Mouse (Mus musculus) CH12.LX (cell line): ENCODE measurements at regions not wholly inside any gene's neighbourhood (a gene's known extent, or its start where the extent isn't known, plus 50 kb on each side); places are given as distances from the start of the nearest gene placed in this dataset.
A peak's percentile ranks its signal among the peaks of the same experiment; 100 is the strongest.

ENCODE experiments used
- DNase-seq: peaks from one replicate; pipeline ENCODE4 v3.0.0-alpha.2; 2013; ENCODE audit errors: extremely low read depth
- H3K27ac ChIP-seq: 2 replicates; pipeline ENCODE4 v1.5.1; 2012; ENCODE audit warnings: low read depth, mild to moderate bottlenecking, control low read depth, moderate library complexity; ENCODE audit not compliant: insufficient read depth
- H3K27me3 ChIP-seq: replicated peaks from 2 replicates; pipeline ENCODE3; 2012; ENCODE audit warnings: inconsistent platforms
- H3K36me3 ChIP-seq, 2 experiments: replicated peaks in 1 of 2; 2 replicates each; pipeline versions ENCODE3 to v1.6.1; 2012; ENCODE audit warnings: inconsistent platforms in 1 of 2, low read length in 1 of 2, mild to moderate bottlenecking in 1 of 2, mixed read lengths in 1 of 2, moderate library complexity in 1 of 2; ENCODE audit not compliant: control insufficient read depth in 1 of 2, insufficient read depth in 1 of 2
- H3K4me1 ChIP-seq, 2 experiments: 2 replicates each; pipeline ENCODE4 v1.6.1; 2012; ENCODE audit warnings: inconsistent platforms in 1 of 2, moderate library complexity in 1 of 2; ENCODE audit not compliant: insufficient read depth in 2 of 2, control insufficient read depth in 1 of 2
- H3K4me2 ChIP-seq: 2 replicates; pipeline ENCODE4 v1.6.1; 2012; ENCODE audit warnings: low read depth, mild to moderate bottlenecking, control low read depth; ENCODE audit not compliant: poor library complexity, insufficient read depth, severe bottlenecking
- H3K4me3 ChIP-seq, 3 experiments: fragments of 150-350 bp in 1 of 3; sonication (generic) in 1 of 3; replicated peaks in 1 of 3; 2 replicates each; pipeline versions ENCODE3 to v1.5.1; 2011 to 2012; ENCODE audit warnings: low read depth in 2 of 3, low read length in 2 of 3, mild to moderate bottlenecking in 2 of 3, moderate library complexity in 2 of 3, control low read depth in 1 of 3, improper control_type of control experiment in 1 of 3, inconsistent platforms in 1 of 3, mixed read lengths in 1 of 3; ENCODE audit not compliant: poor library complexity in 1 of 3
- H3K79me2 ChIP-seq: replicated peaks from 2 replicates; pipeline ENCODE4 v1.6.1; 2012; ENCODE audit warnings: mild to moderate bottlenecking, moderate library complexity; ENCODE audit not compliant: control insufficient read depth, poor library complexity, insufficient read depth, severe bottlenecking; ENCODE audit errors: extremely low read depth
- H3K9ac ChIP-seq: 2 replicates; pipeline ENCODE4 v1.6.1; 2012; ENCODE audit warnings: low read depth, mild to moderate bottlenecking, control low read depth, moderate library complexity; ENCODE audit not compliant: insufficient read depth
- H3K9me3 ChIP-seq: replicated peaks from 2 replicates; pipeline ENCODE3; 2012; ENCODE audit warnings: low read length, inconsistent platforms, mixed read lengths
- BHLHE40 ChIP-seq: IDR thresholded peaks from 2 replicates; pipeline ENCODE4 v1.6.1; 2011; ENCODE audit warnings: mild to moderate bottlenecking, low read depth, low read length, improper control_type of control experiment
- CHD1 ChIP-seq: IDR thresholded peaks from 2 replicates; pipeline ENCODE4 v1.6.1; 2012; ENCODE audit warnings: low read depth, low read length, improper control_type of control experiment, inconsistent platforms
- CHD2 ChIP-seq: IDR thresholded peaks from 2 replicates; pipeline ENCODE4 v1.6.1; 2011; ENCODE audit warnings: low read length, improper control_type of control experiment
- CTCF ChIP-seq, 2 experiments: IDR thresholded peaks in 1 of 2; conservative IDR thresholded peaks in 1 of 2; 2 replicates each; pipeline ENCODE4 v1.5.1; 2011 to 2012; ENCODE audit warnings: low read depth in 2 of 2, low read length in 2 of 2, improper control_type of control experiment in 1 of 2, inconsistent platforms in 1 of 2, mild to moderate bottlenecking in 1 of 2, moderate library complexity in 1 of 2
- E2F4 ChIP-seq: IDR thresholded peaks from 2 replicates; pipeline ENCODE4 v1.6.1; 2011; ENCODE audit warnings: low read depth, low read length, improper control_type of control experiment; ENCODE audit not compliant: insufficient replicate concordance
- EP300 ChIP-seq: IDR thresholded peaks from 2 replicates; pipeline ENCODE4 v1.6.1; 2011; ENCODE audit warnings: low read length, improper control_type of control experiment
- GABPA ChIP-seq: IDR thresholded peaks from 2 replicates; pipeline ENCODE4 v1.6.1; 2012; ENCODE audit warnings: low read depth, low read length, improper control_type of control experiment, inconsistent platforms; ENCODE audit not compliant: insufficient replicate concordance
- IRF4 ChIP-seq: IDR thresholded peaks from 2 replicates; pipeline ENCODE4 v1.6.1; 2014; ENCODE audit warnings: low read depth, mild to moderate bottlenecking, inconsistent platforms, low read length, improper control_type of control experiment
- JUN ChIP-seq: IDR thresholded peaks from 2 replicates; pipeline ENCODE4 v1.6.1; 2011; ENCODE audit warnings: low read depth, mild to moderate bottlenecking, low read length, improper control_type of control experiment, moderate library complexity; ENCODE audit not compliant: insufficient read depth
- KAT2A ChIP-seq: IDR thresholded peaks from 2 replicates; pipeline ENCODE4 v1.6.1; 2012; ENCODE audit warnings: low read length, improper control_type of control experiment, inconsistent platforms; ENCODE audit not compliant: insufficient replicate concordance
- MAFK ChIP-seq: IDR thresholded peaks from 2 replicates; pipeline ENCODE4 v1.6.1; 2011; ENCODE audit warnings: low read length, improper control_type of control experiment; ENCODE audit not compliant: insufficient replicate concordance
- MAX ChIP-seq: IDR thresholded peaks from 2 replicates; pipeline ENCODE4 v1.6.1; 2011; ENCODE audit warnings: low read length, improper control_type of control experiment
- MAZ ChIP-seq: IDR thresholded peaks from 2 replicates; pipeline ENCODE4 v1.6.1; 2012; ENCODE audit warnings: low read depth, mild to moderate bottlenecking, inconsistent platforms, low read length, improper control_type of control experiment, moderate library complexity
- MXI1 ChIP-seq: IDR thresholded peaks from 2 replicates; pipeline ENCODE4 v1.6.1; 2011; ENCODE audit warnings: mild to moderate bottlenecking, low read depth, low read length, improper control_type of control experiment
- MYC ChIP-seq: IDR thresholded peaks from 2 replicates; pipeline ENCODE4 v1.6.1; 2011; ENCODE audit warnings: low read depth, mild to moderate bottlenecking, improper control_type of control experiment, low read length
- NELFE ChIP-seq: IDR thresholded peaks from 2 replicates; pipeline ENCODE4 v1.6.1; 2011; ENCODE audit warnings: low read depth, low read length, improper control_type of control experiment
- NRF1 ChIP-seq: IDR thresholded peaks from 2 replicates; pipeline ENCODE4 v1.6.1; 2014; ENCODE audit warnings: low read depth, mild to moderate bottlenecking, inconsistent platforms, low read length, improper control_type of control experiment, moderate library complexity
- POLR2AphosphoS2 ChIP-seq: IDR thresholded peaks from 2 replicates; pipeline ENCODE4 v1.6.1; 2011; ENCODE audit warnings: low read depth, low read length, improper control_type of control experiment
- RAD21 ChIP-seq: IDR thresholded peaks from 2 replicates; pipeline ENCODE4 v1.6.1; 2011; ENCODE audit warnings: low read depth, mild to moderate bottlenecking, low read length, improper control_type of control experiment, moderate library complexity
- RCOR1 ChIP-seq: conservative IDR thresholded peaks from 2 replicates; pipeline ENCODE4 v1.6.1; 2012; ENCODE audit warnings: low read depth, mild to moderate bottlenecking, inconsistent platforms, low read length, improper control_type of control experiment
- SMC3 ChIP-seq: IDR thresholded peaks from 2 replicates; pipeline ENCODE4 v1.6.1; 2011; ENCODE audit warnings: low read depth, low read length, improper control_type of control experiment
- TBP ChIP-seq: conservative IDR thresholded peaks from 2 replicates; pipeline ENCODE4 v1.6.1; 2011; ENCODE audit warnings: low read depth, low read length, improper control_type of control experiment
- TCF12 ChIP-seq: IDR thresholded peaks from 2 replicates; pipeline ENCODE4 v1.6.1; 2014; ENCODE audit warnings: low read depth, mild to moderate bottlenecking, inconsistent platforms, low read length, improper control_type of control experiment
- UBTF ChIP-seq: IDR thresholded peaks from 2 replicates; pipeline ENCODE4 v1.6.1; 2012; ENCODE audit warnings: low read depth, mild to moderate bottlenecking, inconsistent platforms, low read length, improper control_type of control experiment, moderate library complexity
- USF2 ChIP-seq: conservative IDR thresholded peaks from 2 replicates; pipeline ENCODE4 v1.6.1; 2011; ENCODE audit warnings: low read depth, low read length, improper control_type of control experiment
- ZC3H11A ChIP-seq: IDR thresholded peaks from 2 replicates; pipeline ENCODE4 v1.6.1; 2012; ENCODE audit warnings: low read depth, mild to moderate bottlenecking, inconsistent platforms, low read length, improper control_type of control experiment
- ZMIZ1 ChIP-seq: IDR thresholded peaks from 2 replicates; pipeline ENCODE4 v1.6.1; 2012; ENCODE audit warnings: low read depth, mild to moderate bottlenecking, inconsistent platforms, low read length, improper control_type of control experiment
- ZNF384 ChIP-seq: IDR thresholded peaks from 2 replicates; pipeline ENCODE4 v1.6.1; 2012; ENCODE audit warnings: low read depth, low read length, improper control_type of control experiment, inconsistent platforms
- dilution Hi-C: fragments of 300-500 bp; cut with MboI; formaldehyde crosslinking; loops from 2 replicates; pipeline ENCODE4 v1.14.3; 2020; ENCODE audit warnings: low sequenced_read_pairs; ENCODE audit not compliant: extremely low pct_unique_long_range_greater_than_20kb, extremely low pct_ligation_motif_present
- in situ Hi-C: fragments of 300-500 bp; cut with MboI; formaldehyde crosslinking; loops from 3 replicates; pipeline ENCODE4 v1.14.3; 2019; ENCODE audit warnings: low sequenced_read_pairs, low pct_ligation_motif_present, low pct_unique_long_range_greater_than_20kb, mixed read lengths

DNA sequence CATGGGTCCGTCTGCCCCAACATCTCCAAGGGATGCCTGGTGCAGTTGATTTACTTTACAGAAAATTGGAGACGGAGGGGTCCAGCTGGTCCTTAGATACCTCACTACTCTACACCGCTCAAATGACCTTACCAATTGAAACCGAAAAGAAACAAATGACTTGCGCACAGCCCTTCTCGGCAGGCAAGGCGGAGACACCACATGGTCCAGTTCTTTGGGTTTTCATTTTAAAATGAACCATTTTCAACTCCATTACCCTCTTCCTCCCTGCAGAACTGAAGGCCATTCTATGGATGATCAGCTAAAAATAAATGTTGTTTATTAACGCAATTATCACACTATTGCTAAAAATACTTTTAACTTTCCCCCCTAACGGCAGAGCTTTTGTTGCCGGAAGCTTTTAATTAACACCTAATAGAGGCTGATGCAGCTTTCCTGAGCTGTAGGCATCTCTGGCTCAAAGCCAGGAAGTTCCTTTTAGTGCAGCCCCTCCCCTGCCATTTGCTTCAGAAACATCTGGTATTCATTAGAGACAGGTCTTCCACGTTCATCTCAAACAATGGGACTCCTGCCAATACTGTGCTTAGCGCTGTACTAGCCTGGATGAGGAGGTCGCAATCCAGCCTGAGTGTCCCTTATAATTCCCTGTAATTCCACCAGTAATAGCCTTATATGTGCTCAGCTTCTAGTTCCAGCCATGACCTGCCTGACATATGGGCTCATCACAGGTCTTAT lies 247.5 kb downstream of the Drd1 start:
- H3K27me3 ChIP-seq: peaks cover 86% of the 10 kb centered on the region
- peaks cover 4% of the 10 kb centered on the region for H3K9me3 ChIP-seq
- DNase-seq: no peak
- dilution Hi-C loops (no loop called here), in situ Hi-C loops (no loop called here)
- no peak overlapping the region for H3K4me3 ChIP-seq
- H3K79me2 ChIP-seq: no peaks in the 10 kb centered on the region
- H3K36me3 ChIP-seq: no peaks in the 10 kb centered on the region
- 0 out of 2 replicates have a peak overlapping the region, but pooled peaks have one; percentile 18 for H3K4me2 ChIP-seq
- H3K27ac ChIP-seq: no peak overlapping the region
- TF ChIP-seq NELFE (no peak), RAD21 (no peak), JUN (0 out of 2 replicates have a peak, but pooled peaks have one; percentile 11), MXI1 (peak; percentile 64; the same call in 1 of the 2 replicates), CHD1 (no peak), SMC3 (no peak), GABPA (no peak), ZNF384 (no peak), ZC3H11A (no peak), TBP (no peak), POLR2AphosphoS2 (no peak), MAZ (no peak), RCOR1 (no peak), TCF12 (no peak), BHLHE40 (no peak), MYC (peak; percentile 64; the same call in 1 of the 2 replicates), UBTF (no peak), EP300 (peak; percentile 60), MAX (peak; percentile 50; the same call in 1 of the 2 replicates), IRF4 (peak; percentile 80), NRF1 (peak; percentile 47; the same call in 1 of the 2 replicates), KAT2A (no peak), ZMIZ1 (no peak), E2F4 (no peak), CTCF (conservative IDR thresholded peaks at IDR 0.05 in 1 of 2, IDR thresholded peaks at IDR 0.05 in 1 of 2; ENCODE audit: low read depth in 2 of 2, low read length in 2 of 2) (no peak), CHD2 (no peak), USF2 (no peak), MAFK (no peak)
- H3K4me1 ChIP-seq: peaks cover 4 to 11% of the 10 kb centered on the region in 2 experiments; a peak in 3 of 4 replicates
- H3K9ac ChIP-seq: no peak overlapping the region
